Mouse (Mus musculus): Measurements from ENCODE around the gene Fank1. TPM values are rescaled to one million over a fixed set of nuclear protein-coding genes. Genes with fewer than 3 reads are reported as not detected.

Fank1 gene
- polyA plus RNA-seq, 1 experiment from 2014 or later = 4.5 TPM

DNA sequence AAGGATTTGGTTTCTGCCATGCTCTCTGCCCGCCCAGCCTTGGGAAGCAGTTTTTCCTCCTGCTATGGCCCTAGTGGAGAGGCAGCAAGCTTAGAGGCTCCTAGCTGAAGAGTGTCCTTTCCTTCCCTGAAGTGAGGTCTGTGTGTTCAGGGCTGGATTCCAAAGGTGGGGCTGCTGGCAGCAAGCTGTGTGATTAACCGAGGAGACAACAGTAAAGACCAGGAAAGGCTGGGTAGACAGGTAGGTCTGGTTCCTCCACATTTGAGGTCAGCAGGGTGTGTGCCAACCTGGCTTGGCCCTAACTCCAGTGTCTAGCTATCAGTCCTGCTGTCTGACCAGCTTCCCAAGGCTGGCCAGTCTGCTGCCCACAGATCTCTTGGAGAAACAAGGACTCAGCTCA lies 18.1 kb downstream of the Fank1 start:
- Histone ChIP-seq H3K36me3 (ENCODE audit: control insufficient read depth, insufficient read depth, low read length) (no peaks in the 10 kb centered on the region), H3K27ac (ENCODE audit: low read depth, low read length) (no peak overlapping the region), H3K4me2 (ENCODE audit: low read length) (no peak overlapping the region), H3K4me1 (ENCODE audit: control insufficient read depth, insufficient read depth, low read length) (no peaks in the 10 kb centered on the region; the same call in 1 of the 2 replicates), H3K9me3 (replicated peaks; ENCODE audit: control insufficient read depth, low read length) (no peaks in the 10 kb centered on the region), H3K27me3 (replicated peaks; ENCODE audit: control insufficient read depth, insufficient read depth, low read length) (no peaks in the 10 kb centered on the region), H3K4me3 (ENCODE audit: low read depth, low read length) (no peak overlapping the region), H3K9ac (ENCODE audit: low read length) (no peak overlapping the region)
- ATAC-seq (no peak), DNase-seq (ENCODE audit: low spot score) (no peak)
- 90% methylated on average over 2 of the region's 2 CpGs for WGBS

DNA sequence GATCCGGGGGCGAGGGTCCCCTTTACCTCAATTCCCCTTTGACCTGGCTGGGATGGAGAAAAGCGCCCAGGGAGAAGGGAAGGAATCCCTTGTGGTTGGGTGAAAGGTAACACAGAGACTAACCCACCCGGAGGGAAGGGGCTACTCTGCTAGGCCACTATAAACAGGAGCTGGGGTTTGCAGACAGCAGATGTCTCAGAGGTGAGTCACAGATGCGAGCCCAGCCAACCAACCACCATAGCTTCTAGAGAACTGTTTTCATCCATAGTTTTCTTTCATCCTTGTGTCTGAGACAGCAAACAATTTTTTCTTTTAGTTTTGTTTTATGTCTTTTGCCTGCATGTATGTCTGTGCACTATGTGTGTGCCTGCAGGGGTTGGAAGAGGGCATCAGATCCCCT lies 23.3 kb downstream of the Fank1 start:
- Histone ChIP-seq H3K36me3 (ENCODE audit: control insufficient read depth, insufficient read depth, low read length) (no peaks in the 10 kb centered on the region), H3K27ac (ENCODE audit: low read depth, low read length) (no peak overlapping the region), H3K9me3 (replicated peaks; ENCODE audit: control insufficient read depth, low read length) (no peaks in the 10 kb centered on the region), H3K27me3 (replicated peaks; ENCODE audit: control insufficient read depth, insufficient read depth, low read length) (no peaks in the 10 kb centered on the region), H3K4me1 (ENCODE audit: control insufficient read depth, insufficient read depth, low read length) (no peaks in the 10 kb centered on the region), H3K4me2 (ENCODE audit: low read length) (no peak overlapping the region), H3K9ac (ENCODE audit: low read length) (no peak overlapping the region), H3K4me3 (ENCODE audit: low read depth, low read length) (no peak overlapping the region)
- ATAC-seq = no peak
- 76% methylated on average over 5 of the region's 5 CpGs for WGBS
- DNase-seq (ENCODE audit: low spot score) = no peak

GRCm38 (mm10) chr7:133801823-133802222 lies 25.2 kb downstream of the Fank1 start:
- ATAC-seq (no peak), DNase-seq (ENCODE audit: low spot score) (no peak)
- 47% methylated on average over 6 of the region's 6 CpGs for WGBS
- H3K36me3 ChIP-seq (ENCODE audit: control insufficient read depth, insufficient read depth, low read length) = no peaks in the 10 kb centered on the region
- H3K4me3 ChIP-seq (ENCODE audit: low read depth, low read length) = no peak overlapping the region
- no peaks in the 10 kb centered on the region for H3K27me3 ChIP-seq (replicated peaks; ENCODE audit: control insufficient read depth, insufficient read depth, low read length)
- H3K4me2 ChIP-seq (ENCODE audit: low read length) = no peak overlapping the region
- H3K9me3 ChIP-seq (replicated peaks; ENCODE audit: control insufficient read depth, low read length) = no peaks in the 10 kb centered on the region
- H3K9ac ChIP-seq (ENCODE audit: low read length) = no peak overlapping the region
- no peaks in the 10 kb centered on the region for H3K4me1 ChIP-seq (ENCODE audit: control insufficient read depth, insufficient read depth, low read length)
- H3K27ac ChIP-seq (ENCODE audit: low read depth, low read length) = no peak overlapping the region

GRCm38 (mm10) chr7:133805614-133806175 lies 29.0 kb downstream of the Fank1 start:
- peak; percentile 77 for DNase-seq (ENCODE audit: low spot score)
- no peak for ATAC-seq
- Histone ChIP-seq H3K36me3 (ENCODE audit: control insufficient read depth, insufficient read depth, low read length) (no peaks in the 10 kb centered on the region), H3K4me2 (ENCODE audit: low read length) (no peak overlapping the region), H3K4me1 (ENCODE audit: control insufficient read depth, insufficient read depth, low read length) (no peaks in the 10 kb centered on the region), H3K9me3 (replicated peaks; ENCODE audit: control insufficient read depth, low read length) (no peaks in the 10 kb centered on the region), H3K9ac (ENCODE audit: low read length) (no peak overlapping the region), H3K27me3 (replicated peaks; ENCODE audit: control insufficient read depth, insufficient read depth, low read length) (no peaks in the 10 kb centered on the region), H3K4me3 (ENCODE audit: low read depth, low read length) (no peak overlapping the region), H3K27ac (ENCODE audit: low read depth, low read length) (no peak overlapping the region)
- 48% methylated on average over 7 of the region's 7 CpGs for WGBS

GRCm38 (mm10) chr7:133812927-133813326 lies 36.3 kb downstream of the Fank1 start:
- Histone ChIP-seq H3K4me3 (ENCODE audit: low read depth, low read length) (no peak overlapping the region), H3K4me1 (ENCODE audit: control insufficient read depth, insufficient read depth, low read length) (no peaks in the 10 kb centered on the region), H3K9ac (ENCODE audit: low read length) (no peak overlapping the region), H3K4me2 (ENCODE audit: low read length) (no peak overlapping the region), H3K27ac (ENCODE audit: low read depth, low read length) (0 out of 2 replicates have a peak overlapping the region, but pooled peaks have one; percentile 27), H3K9me3 (replicated peaks; ENCODE audit: control insufficient read depth, low read length) (no peaks in the 10 kb centered on the region), H3K36me3 (ENCODE audit: control insufficient read depth, insufficient read depth, low read length) (no peaks in the 10 kb centered on the region), H3K27me3 (replicated peaks; ENCODE audit: control insufficient read depth, insufficient read depth, low read length) (no peaks in the 10 kb centered on the region)
- DNase-seq (ENCODE audit: low spot score) (no peak), ATAC-seq (no peak)
- 68% methylated on average over 7 of the region's 7 CpGs for WGBS

DNA sequence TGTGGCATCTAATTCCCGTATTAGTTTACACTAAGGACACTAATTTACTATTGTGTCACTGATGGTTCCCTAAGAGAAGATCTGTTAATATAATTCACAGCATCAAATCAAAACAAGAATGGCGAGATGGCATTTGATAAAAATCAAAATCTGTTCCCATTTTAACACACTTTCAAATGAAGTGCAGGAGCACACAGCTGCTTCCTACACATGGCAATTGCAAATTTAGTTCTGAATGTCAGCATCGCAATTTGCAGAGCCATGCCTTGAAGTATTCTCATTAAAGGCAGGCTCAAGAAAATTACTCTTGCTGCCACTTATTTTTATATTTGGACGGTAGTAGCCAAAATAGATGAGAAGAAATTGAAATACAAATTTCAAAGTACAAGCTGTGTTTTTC lies 36.7 kb downstream of the Fank1 start:
- no peaks in the 10 kb centered on the region for H3K36me3 ChIP-seq (ENCODE audit: control insufficient read depth, insufficient read depth, low read length)
- H3K4me2 ChIP-seq (ENCODE audit: low read length) = no peak overlapping the region
- DNase-seq (ENCODE audit: low spot score) (peak; percentile 43), ATAC-seq (no peak)
- WGBS = 74% methylated on average over 4 of the region's 4 CpGs
- no peaks in the 10 kb centered on the region for H3K27me3 ChIP-seq (replicated peaks; ENCODE audit: control insufficient read depth, insufficient read depth, low read length)
- no peaks in the 10 kb centered on the region for H3K9me3 ChIP-seq (replicated peaks; ENCODE audit: control insufficient read depth, low read length)
- no peak overlapping the region for H3K4me3 ChIP-seq (ENCODE audit: low read depth, low read length)
- H3K9ac ChIP-seq (ENCODE audit: low read length) = no peak overlapping the region
- no peaks in the 10 kb centered on the region for H3K4me1 ChIP-seq (ENCODE audit: control insufficient read depth, insufficient read depth, low read length)
- no peak overlapping the region for H3K27ac ChIP-seq (ENCODE audit: low read depth, low read length)

DNA sequence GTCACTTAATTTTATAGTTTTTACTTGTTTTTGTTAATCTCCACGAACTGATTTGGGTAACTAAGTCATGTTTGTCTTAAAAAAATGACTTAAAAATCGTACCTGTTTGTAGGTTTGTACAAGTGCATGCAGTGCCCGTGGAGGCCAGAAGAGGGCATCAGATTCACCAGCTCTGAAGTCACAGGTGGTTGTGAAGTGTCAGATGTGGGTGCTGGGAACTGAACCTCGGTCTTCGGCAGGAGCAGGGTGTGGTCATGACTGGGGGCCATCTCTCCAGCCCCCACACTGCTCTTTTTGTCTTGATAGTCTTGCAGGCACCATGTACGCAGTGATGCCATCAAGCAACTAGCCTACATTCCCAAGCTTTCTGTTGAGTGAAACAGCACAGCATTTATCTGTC lies 47.1 kb downstream of the Fank1 start:
- no peaks in the 10 kb centered on the region for H3K36me3 ChIP-seq (ENCODE audit: control insufficient read depth, insufficient read depth, low read length)
- 0 out of 2 replicates have a peak, but pooled peaks cover 3% of the 10 kb centered on the region for H3K9me3 ChIP-seq (replicated peaks; ENCODE audit: control insufficient read depth, low read length)

DNA sequence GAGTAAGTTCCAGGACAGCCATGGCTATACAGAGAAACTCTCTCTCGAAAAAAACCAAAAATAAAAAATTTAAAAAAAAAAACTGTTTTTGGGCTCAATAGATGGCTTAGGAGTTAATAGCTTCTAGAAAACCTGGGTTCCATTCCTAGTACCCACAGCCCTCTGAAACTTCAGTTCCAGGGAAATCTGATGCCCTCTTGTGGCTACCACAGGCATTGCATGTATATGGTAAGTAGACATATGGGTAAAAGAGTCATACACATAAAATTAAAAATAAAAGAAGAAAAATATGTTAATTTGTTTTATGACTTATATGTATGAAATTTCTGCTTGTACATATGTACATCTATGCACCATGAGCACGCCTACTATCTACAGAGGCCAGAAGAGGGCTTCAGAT lies 47.9 kb downstream of the Fank1 start:
- Histone ChIP-seq H3K4me3 (ENCODE audit: low read depth, low read length) (no peak overlapping the region), H3K9me3 (replicated peaks; ENCODE audit: control insufficient read depth, low read length) (0 out of 2 replicates have a peak, but pooled peaks cover 3% of the 10 kb centered on the region), H3K27me3 (replicated peaks; ENCODE audit: control insufficient read depth, insufficient read depth, low read length) (no peaks in the 10 kb centered on the region), H3K27ac (ENCODE audit: low read depth, low read length) (no peak overlapping the region), H3K4me2 (ENCODE audit: low read length) (no peak overlapping the region), H3K9ac (ENCODE audit: low read length) (no peak overlapping the region), H3K4me1 (ENCODE audit: control insufficient read depth, insufficient read depth, low read length) (no peaks in the 10 kb centered on the region), H3K36me3 (ENCODE audit: control insufficient read depth, insufficient read depth, low read length) (no peaks in the 10 kb centered on the region)
- 94% methylated on average over 2 of the region's 2 CpGs for WGBS
- ATAC-seq (no peak), DNase-seq (ENCODE audit: low spot score) (no peak)

More for the DNA sequence above, 47.1 kb downstream of the Fank1 start:
- Histone ChIP-seq H3K4me2 (ENCODE audit: low read length) (no peak overlapping the region), H3K27me3 (replicated peaks; ENCODE audit: control insufficient read depth, insufficient read depth, low read length) (no peaks in the 10 kb centered on the region), H3K4me1 (ENCODE audit: control insufficient read depth, insufficient read depth, low read length) (no peaks in the 10 kb centered on the region), H3K4me3 (ENCODE audit: low read depth, low read length) (no peak overlapping the region), H3K9ac (ENCODE audit: low read length) (no peak overlapping the region), H3K27ac (ENCODE audit: low read depth, low read length) (no peak overlapping the region)
- WGBS = 89% methylated on average over 6 of the region's 6 CpGs
- ATAC-seq = no peak
- no peak for DNase-seq (ENCODE audit: low spot score)

- Histone ChIP-seq H3K9ac (ENCODE audit: low read length) (no peak overlapping the region), H3K36me3 (ENCODE audit: control insufficient read depth, insufficient read depth, low read length) (no peaks in the 10 kb centered on the region), H3K27me3 (replicated peaks; ENCODE audit: control insufficient read depth, insufficient read depth, low read length) (no peaks in the 10 kb centered on the region), H3K4me1 (ENCODE audit: control insufficient read depth, insufficient read depth, low read length) (no peaks in the 10 kb centered on the region), H3K9me3 (replicated peaks; ENCODE audit: control insufficient read depth, low read length) (0 out of 2 replicates have a peak, but pooled peaks cover 3% of the 10 kb centered on the region), H3K4me3 (ENCODE audit: low read depth, low read length) (no peak overlapping the region), H3K27ac (ENCODE audit: low read depth, low read length) (no peak overlapping the region), H3K4me2 (ENCODE audit: low read length) (no peak overlapping the region)
- DNase-seq (ENCODE audit: low spot score) (no peak), ATAC-seq (no peak)
- 42% methylated on average over 4 of the region's 4 CpGs for WGBS
Measured at GRCm38 (mm10) chr7:133828514-133828913, 51.9 kb downstream of the Fank1 start.
